In the genomic region with DNA sequence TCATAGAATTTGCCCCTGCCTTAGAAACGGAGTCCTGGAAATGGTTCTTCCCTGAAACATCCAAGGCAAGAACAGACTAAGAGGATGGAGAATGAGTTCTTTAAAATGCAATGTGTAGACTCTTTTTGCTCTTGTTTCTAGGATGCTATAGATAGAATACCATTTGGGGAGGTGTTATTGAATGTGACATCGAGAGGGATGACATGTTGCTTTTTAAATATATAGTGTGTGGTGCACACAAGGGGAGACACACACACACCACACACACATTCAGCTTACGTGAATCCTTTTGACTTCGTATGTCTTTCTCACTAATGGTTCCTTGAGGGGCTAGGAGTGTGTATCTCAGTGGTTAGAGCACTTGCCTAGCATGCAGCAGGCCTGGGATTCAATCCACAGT, we compare ENCODE assay signal across 25 mouse cellular contexts. TPM values are rescaled to one million over a fixed set of nuclear protein-coding genes. Genes with fewer than 3 reads are reported as not detected.
"Had no signal": no experiment of that assay in that cellular context is flagged by ENCODE, and none has a peak within 500 bp of the region (broad histone marks: within the 10 kb centered on the region; RNA-seq: fewer than 3 reads in every experiment).

No protein-coding gene starts in this region.

- H3K27ac ChIP-seq: neural tube, embryonic 13.5 days; neural tube, embryonic 15.5 days; stomach, embryonic 15.5 days; stomach, postnatal 0 days had no signal

- DNase-seq: retina, postnatal 1 day; right cerebral cortex, adult 18-20 months; right cerebral cortex, postnatal 14 days; right cerebral cortex, postnatal 25 days; right cerebral cortex, postnatal 4 days; spleen, adult 18-20 months; thymus, adult 18-20 months; thymus, adult 2 months; thymus, postnatal 14 days; thymus, postnatal 25 days; thymus, postnatal 36 days; thymus, postnatal 4 days had no signal

- H3K9me3 ChIP-seq: neural tube, embryonic 13.5 days; neural tube, embryonic 15.5 days; stomach, embryonic 15.5 days had no signal

- H3K9ac ChIP-seq: neural tube, embryonic 13.5 days; neural tube, embryonic 15.5 days; stomach, embryonic 15.5 days had no signal

- H3K4me2 ChIP-seq: neural tube, embryonic 13.5 days; neural tube, embryonic 15.5 days; stomach, embryonic 15.5 days had no signal

- H3K36me3 ChIP-seq: neural tube, embryonic 13.5 days; neural tube, embryonic 15.5 days; stomach, embryonic 15.5 days had no signal

- H3K4me3 ChIP-seq: neural tube, embryonic 13.5 days; neural tube, embryonic 15.5 days; stomach, embryonic 15.5 days had no signal

- H3K27me3 ChIP-seq: neural tube, embryonic 13.5 days; neural tube, embryonic 15.5 days; stomach, embryonic 15.5 days had no signal

- H3K4me1 ChIP-seq: neural tube, embryonic 13.5 days; neural tube, embryonic 15.5 days; stomach, embryonic 15.5 days had no signal

RNA-seq across cellular contexts. Expression of a gene that starts 4.2 kb away (rescaled TPM):
- total RNA-seq: neutrophil, adult 5-6 weeks had no signal
- polyA plus RNA-seq: neural tube, embryonic 13.5 days; neural tube, embryonic 14.5 days; neural tube, embryonic 15.5 days; small intestine, adult 2 months; spleen, adult 2 months; stomach, embryonic 14.5 days; stomach, embryonic 15.5 days; stomach, embryonic 16.5 days; stomach, postnatal 0 days; testis, adult 2 months; thymus, adult 2 months; thymus, postnatal 0 days; urinary bladder, adult 2 months had no signal

RNA-seq across cellular contexts. Expression of a gene that starts 7.0 kb away (rescaled TPM):
- total RNA-seq: neutrophil, adult 5-6 weeks had no signal
- polyA plus RNA-seq: neural tube, embryonic 14.5 days; neural tube, embryonic 15.5 days; spleen, adult 2 months; testis, adult 2 months had no signal
